Mouse (Mus musculus) embryonic facial prominence, embryonic 12.5 days (tissue): Measurements from ENCODE around the gene 3830406C13Rik. TPM values are rescaled to one million over a fixed set of nuclear protein-coding genes. Genes with fewer than 3 reads are reported as not detected.
"Not testable (repeated sequence)": the region's sequence is repeated elsewhere in the genome, so short reads cannot be mapped to it uniquely, and the experiment has no call there.

Experiments used
- ATAC-seq: fragments of 200-750 bp; cut with Nextera tagmentation; 2 replicates; pipeline ENCODE4 v1.8.0; 2017; ENCODE audit not compliant: insufficient number of reproducible peaks, insufficient read depth, low FRiP score, low TSS enrichment
- H3K27ac ChIP-seq: fragments of 300-500 bp; sonication (generic); 2 replicates; pipeline ENCODE4 v1.5.1; 2016; ENCODE audit warnings: mild to moderate bottlenecking
- H3K27me3 ChIP-seq: fragments of 300-500 bp; sonication (generic); 2 replicates; pipeline ENCODE4 v1.6.1; 2016; ENCODE audit warnings: mild to moderate bottlenecking, moderate library complexity
- H3K36me3 ChIP-seq: fragments of 300-500 bp; sonication (generic); 2 replicates; pipeline ENCODE4 v1.6.1; 2016; ENCODE audit warnings: mild to moderate bottlenecking
- H3K4me1 ChIP-seq: fragments of 300-500 bp; sonication (generic); 2 replicates; pipeline ENCODE4 v1.6.1; 2016
- H3K4me2 ChIP-seq: fragments of 300-500 bp; sonication (generic); replicated peaks from 2 replicates; pipeline ENCODE4 v1.6.1; 2016; ENCODE audit warnings: mild to moderate bottlenecking, moderate library complexity
- H3K4me3 ChIP-seq: fragments of 300-500 bp; sonication (generic); 2 replicates; pipeline ENCODE4 v1.5.1; 2016; ENCODE audit warnings: mild to moderate bottlenecking
- H3K9ac ChIP-seq: fragments of 300-500 bp; sonication (generic); 2 replicates; pipeline ENCODE4 v1.6.1; 2016; ENCODE audit warnings: mild to moderate bottlenecking, moderate library complexity
- H3K9me3 ChIP-seq: fragments of 300-500 bp; sonication (generic); 2 replicates; pipeline ENCODE4 v1.6.1; 2016; ENCODE audit warnings: mild to moderate bottlenecking, moderate library complexity
- WGBS: fragments of 180-500 bp; shearing (Covaris S2); methylation state at CpG from one replicate; pipeline ENCODE4 v1.1.7; 2016; 5-methylcytosine and 5-hydroxymethylcytosine counted together
- polyA plus RNA-seq: library from polyadenylated mRNA; unstranded; fragments of >200 nt; fragmentation: Nextera tagmentation; extraction: Ambion mirVana; gene quantifications from 2 replicates; pipeline ENCODE4 v1.2.1, GENCODE M21; 2016

3830406C13Rik gene
- polyA plus RNA-seq, result 44.0 and 45.3 TPM in 2 replicates

DNA sequence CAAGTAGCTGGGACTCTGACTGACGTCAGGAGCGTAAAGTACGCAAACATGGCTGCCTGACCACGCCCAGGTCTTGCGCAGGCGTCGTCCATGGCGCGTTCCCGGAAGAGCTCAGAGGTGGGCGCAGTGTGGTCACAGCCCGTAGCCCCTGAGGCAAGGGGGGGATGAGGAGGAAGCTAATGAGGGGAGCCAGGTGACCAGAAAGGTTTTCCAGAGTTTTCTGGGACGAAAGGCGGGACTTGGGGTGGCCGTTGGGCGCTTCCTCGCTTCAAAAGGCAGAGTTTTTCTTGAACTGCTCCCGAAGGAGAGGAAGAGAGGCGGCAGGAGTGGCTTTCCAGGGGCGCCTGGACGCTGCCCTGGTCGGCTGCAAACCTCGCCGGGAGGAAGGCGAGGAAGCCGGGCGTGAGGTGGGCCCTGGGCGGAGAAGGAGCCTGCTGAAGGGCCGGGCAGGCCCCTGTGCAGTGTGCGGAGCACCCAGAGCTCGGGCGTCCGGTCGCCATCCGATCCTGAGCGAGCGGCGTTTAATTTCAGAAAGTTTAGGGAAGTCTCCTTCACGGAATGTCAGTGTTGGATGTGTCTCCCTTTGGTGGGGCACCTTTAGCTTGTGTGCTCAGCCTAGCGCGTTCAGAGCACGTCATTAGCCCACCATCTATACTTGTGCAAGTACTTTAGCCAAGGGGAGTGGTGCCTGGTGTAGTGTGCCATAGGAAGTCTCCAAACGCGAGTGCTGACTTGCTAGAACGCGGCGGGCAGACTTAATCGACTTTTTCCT lies at the start of gene 3830406C13Rik:
Gene 3830406C13Rik, plus strand, starts transcription at position 33 of the 772 bp plus-strand sequence.
- Histone ChIP-seq H3K9ac (peak within 1 kb of the TSS; percentile 91), H3K9me3 (no peaks in the 10 kb centered on the region), H3K4me3 (peak within 1 kb of the TSS; percentile 75), H3K4me2 (peak within 1 kb of the TSS; percentile 74), H3K36me3 (no peaks in the 10 kb centered on the region), H3K27me3 (no peaks in the 10 kb centered on the region), H3K4me1 (no peaks in the 10 kb centered on the region), H3K27ac (peak within 1 kb of the TSS; percentile 93)
- WGBS, result under 1% methylated on average over 48 of the region's 48 CpGs
- peak; percentile 95 for ATAC-seq

DNA sequence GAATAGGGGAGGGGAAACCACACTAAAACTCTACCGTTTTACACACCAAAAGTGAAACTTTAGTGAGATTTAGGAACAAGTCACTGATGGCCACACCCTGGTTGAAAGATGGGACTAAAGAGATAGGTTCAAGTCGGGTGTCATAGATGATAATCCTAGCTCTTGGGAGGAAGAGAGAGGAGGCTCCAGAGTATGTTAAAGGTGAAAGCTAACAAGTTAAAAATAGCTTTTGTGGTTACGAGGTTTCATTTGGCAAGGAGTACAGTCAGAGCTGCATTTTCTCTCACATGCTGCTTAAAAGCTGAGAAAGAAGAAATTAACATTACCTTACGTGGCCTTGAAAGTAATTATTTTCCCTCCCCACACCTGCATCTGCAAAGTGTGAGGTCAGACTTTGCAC lies 40.2 kb upstream of the 3830406C13Rik start:
- Histone ChIP-seq H3K36me3 (0 out of 2 replicates have a peak, but pooled peaks cover 3% of the 10 kb centered on the region), H3K4me2 (no peak overlapping the region), H3K27me3 (no peaks in the 10 kb centered on the region), H3K9me3 (no peaks in the 10 kb centered on the region), H3K27ac (no peak overlapping the region), H3K4me3 (no peak overlapping the region), H3K4me1 (no peaks in the 10 kb centered on the region), H3K9ac (no peak overlapping the region)
- no peak for ATAC-seq
- WGBS, result 74% methylated on average over 4 of the region's 4 CpGs

DNA sequence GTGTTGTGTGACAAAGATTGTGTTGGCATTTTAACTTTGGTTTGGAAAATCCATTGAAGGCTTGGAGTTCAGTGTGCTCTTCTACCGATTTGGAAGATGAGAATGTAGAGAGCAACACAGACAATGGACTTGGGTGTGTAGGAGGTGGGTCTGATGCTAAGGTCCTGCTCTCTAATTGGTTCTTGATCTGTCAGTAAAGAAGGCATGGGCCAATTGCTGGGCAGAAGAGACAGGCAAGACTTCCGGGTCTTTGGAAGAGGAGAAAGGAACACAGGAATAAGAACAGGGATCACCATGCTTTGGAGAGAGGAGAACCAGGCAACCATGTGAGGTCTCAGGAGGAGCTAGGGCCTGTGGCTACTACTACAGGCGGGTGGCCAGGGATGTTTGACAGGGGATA lies 7.9 kb upstream of the 3830406C13Rik start:
- no peaks in the 10 kb centered on the region for H3K9me3 ChIP-seq
- WGBS, result 58% methylated on average over 3 of the region's 3 CpGs
- no peaks in the 10 kb centered on the region for H3K27me3 ChIP-seq
- H3K9ac ChIP-seq, result no peak overlapping the region
- H3K4me1 ChIP-seq, result no peaks in the 10 kb centered on the region
- no peak overlapping the region for H3K4me3 ChIP-seq
- ATAC-seq, result no peak
- H3K4me2 ChIP-seq, result no peak overlapping the region
- no peak overlapping the region for H3K27ac ChIP-seq
- H3K36me3 ChIP-seq, result no peaks in the 10 kb centered on the region

DNA sequence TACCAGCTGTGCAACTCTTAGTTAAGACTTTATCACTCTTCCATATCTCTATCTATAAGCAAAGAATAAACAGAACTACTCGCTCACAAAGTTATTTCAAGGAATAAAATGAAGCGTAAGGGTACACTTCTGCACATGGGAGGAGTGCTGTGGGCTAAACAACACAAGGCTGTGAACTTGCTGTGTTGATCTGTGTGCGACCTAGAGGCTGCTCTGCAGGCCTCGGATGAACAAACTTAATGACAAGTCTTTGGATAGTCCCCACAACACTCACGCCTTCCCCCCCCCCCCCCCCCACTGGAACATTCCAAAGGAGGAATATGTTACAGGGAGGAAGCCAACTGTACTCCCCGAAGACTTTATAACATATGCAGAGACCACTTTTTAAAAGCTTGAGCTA lies 332 bp upstream of the 3830406C13Rik start, which contains the start of gene Gm49355:
Gene Gm49355, plus strand, starts transcription at position 336 of the 400 bp plus-strand sequence.
- H3K27ac ChIP-seq, result peak within 1 kb of the TSS; percentile 93
- peak within 1 kb of the TSS; percentile 75 for H3K4me3 ChIP-seq
- no peaks in the 10 kb centered on the region for H3K36me3 ChIP-seq
- H3K9ac ChIP-seq, result peak within 1 kb of the TSS; percentile 91
- H3K9me3 ChIP-seq, result no peaks in the 10 kb centered on the region
- H3K27me3 ChIP-seq, result no peaks in the 10 kb centered on the region
- H3K4me1 ChIP-seq, result no peaks in the 10 kb centered on the region
- ATAC-seq, result no peak
- H3K4me2 ChIP-seq, result peak within 1 kb of the TSS; percentile 74
- WGBS, result 77% methylated on average over 6 of the region's 6 CpGs

DNA sequence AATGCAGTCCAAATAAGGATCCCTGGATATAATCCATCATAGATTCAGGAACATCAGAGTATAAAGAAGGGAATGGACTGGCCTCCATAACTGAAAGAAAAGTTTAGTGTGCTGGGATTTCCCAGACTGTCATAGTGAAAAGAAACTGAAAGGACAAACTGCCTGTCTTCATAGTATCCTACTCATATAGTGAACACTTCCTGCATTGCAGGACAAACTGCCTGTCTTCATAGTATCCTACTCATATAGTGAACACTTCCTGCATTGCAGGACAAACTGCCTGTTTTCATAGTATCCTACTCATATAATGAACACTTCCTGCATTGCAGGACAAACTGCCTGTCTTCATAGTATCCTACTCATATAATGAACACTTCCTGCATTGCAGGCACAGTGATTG lies 5.8 kb downstream of the 3830406C13Rik start:
- H3K4me2 ChIP-seq, H3K4me3 ChIP-seq, H3K27me3 ChIP-seq, ATAC-seq, H3K36me3 ChIP-seq, H3K9me3 ChIP-seq, H3K4me1 ChIP-seq, H3K9ac ChIP-seq, H3K27ac ChIP-seq: not testable (repeated sequence)

DNA sequence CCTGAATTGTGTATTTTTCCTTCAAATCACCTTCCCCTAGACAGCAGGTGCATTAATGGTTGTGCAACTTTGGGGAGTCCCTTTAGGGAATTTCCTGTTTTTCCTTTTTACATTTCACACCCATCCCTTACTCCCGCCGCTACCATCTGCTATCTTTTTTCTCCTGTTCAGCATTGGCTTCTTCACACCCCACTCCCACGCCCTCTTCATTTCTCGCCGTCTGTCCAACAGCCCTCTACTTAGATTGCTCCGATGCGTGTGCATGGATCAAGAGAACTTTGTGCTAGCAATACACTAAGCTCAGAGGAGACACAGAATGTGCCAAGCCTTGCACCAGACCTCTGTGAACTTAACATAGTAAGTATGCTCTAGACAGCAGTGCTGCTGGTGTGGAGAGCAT lies 12.4 kb downstream of the 3830406C13Rik start:
- Histone ChIP-seq H3K9ac (no peak overlapping the region), H3K4me3 (no peak overlapping the region), H3K27ac (no peak overlapping the region), H3K27me3 (no peaks in the 10 kb centered on the region), H3K4me1 (no peaks in the 10 kb centered on the region), H3K9me3 (no peaks in the 10 kb centered on the region), H3K36me3 (no peaks in the 10 kb centered on the region), H3K4me2 (no peak overlapping the region)
- no peak for ATAC-seq
- 89% methylated on average over 7 of the region's 7 CpGs for WGBS

DNA sequence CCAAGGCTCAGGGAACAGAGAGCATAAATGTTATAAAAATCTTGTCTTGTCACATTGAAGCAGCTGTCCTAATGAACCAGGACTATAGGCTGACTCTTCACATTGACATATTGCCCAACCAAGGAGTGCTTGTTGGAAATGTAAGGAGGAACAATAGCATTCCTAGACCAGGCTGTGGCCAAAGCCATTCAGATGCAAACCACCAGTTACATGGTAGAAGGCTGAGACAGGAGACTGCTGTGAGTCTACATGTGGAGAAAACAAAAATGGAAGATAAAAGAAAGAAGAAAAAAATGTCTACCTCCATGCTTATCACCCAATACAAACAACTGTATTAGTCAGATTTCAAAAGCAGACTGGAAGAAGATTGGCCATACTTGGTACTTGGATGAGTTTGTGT lies 15.2 kb downstream of the 3830406C13Rik start:
- H3K27ac ChIP-seq, result no peak overlapping the region
- no peak overlapping the region for H3K9ac ChIP-seq
- no peaks in the 10 kb centered on the region for H3K27me3 ChIP-seq
- H3K4me3 ChIP-seq, result no peak overlapping the region
- ATAC-seq, result no peak
- H3K9me3 ChIP-seq, result no peaks in the 10 kb centered on the region
- no peak overlapping the region for H3K4me2 ChIP-seq
- no peaks in the 10 kb centered on the region for H3K4me1 ChIP-seq
- no peaks in the 10 kb centered on the region for H3K36me3 ChIP-seq

DNA sequence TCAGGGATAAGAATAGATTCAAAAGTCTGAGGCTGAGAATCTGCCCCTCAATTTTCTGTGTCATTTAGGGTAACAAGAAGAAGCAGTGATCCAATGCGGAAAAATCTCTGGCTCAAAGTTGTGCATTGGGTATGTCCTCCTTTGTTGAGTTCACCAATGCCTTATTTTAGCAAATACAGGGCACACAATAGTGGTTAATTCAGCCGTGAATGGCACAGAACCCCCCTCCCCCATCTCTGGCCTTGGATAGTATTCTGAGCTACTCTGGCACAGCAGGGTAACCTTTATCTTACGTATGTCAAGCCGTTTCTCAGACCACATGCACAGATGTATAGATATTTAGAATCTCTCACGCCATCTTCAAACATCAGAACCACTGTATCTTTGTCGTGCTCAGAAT lies 15.7 kb downstream of the 3830406C13Rik start:
- 76% methylated on average over 6 of the region's 6 CpGs for WGBS

DNA sequence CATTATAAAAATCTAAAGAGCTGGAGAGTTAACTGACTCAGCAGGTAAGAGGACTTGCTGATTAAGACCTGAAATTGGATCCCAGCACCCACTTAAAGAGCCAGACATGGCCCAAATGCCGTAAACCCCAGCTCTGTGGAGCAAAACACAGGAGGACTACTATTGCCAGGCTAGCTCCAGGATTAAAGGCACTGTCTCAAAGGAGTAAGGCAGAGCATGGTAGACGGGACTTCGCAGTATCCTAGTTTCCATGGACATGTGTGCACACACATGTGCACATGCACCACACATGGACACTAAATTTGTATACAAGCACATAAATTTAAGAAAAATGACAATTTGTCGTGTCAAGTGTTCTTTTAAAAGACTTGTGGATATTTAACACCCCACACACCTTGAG lies 16.3 kb downstream of the 3830406C13Rik start:
- no peaks in the 10 kb centered on the region for H3K9me3 ChIP-seq
- no peak overlapping the region for H3K4me3 ChIP-seq
- H3K4me1 ChIP-seq, result no peaks in the 10 kb centered on the region
- no peaks in the 10 kb centered on the region for H3K27me3 ChIP-seq
- WGBS, result 74% methylated on average over 4 of the region's 4 CpGs
- no peak for ATAC-seq
- H3K27ac ChIP-seq, result no peak overlapping the region
- no peak overlapping the region for H3K9ac ChIP-seq
- H3K4me2 ChIP-seq, result no peak overlapping the region
- H3K36me3 ChIP-seq, result no peaks in the 10 kb centered on the region

More for the DNA sequence above, 15.7 kb downstream of the 3830406C13Rik start:
- H3K4me2 ChIP-seq, result no peak overlapping the region
- no peaks in the 10 kb centered on the region for H3K36me3 ChIP-seq
- H3K9me3 ChIP-seq, result no peaks in the 10 kb centered on the region
- ATAC-seq, result no peak
- H3K4me1 ChIP-seq, result no peaks in the 10 kb centered on the region
- no peaks in the 10 kb centered on the region for H3K27me3 ChIP-seq
- no peak overlapping the region for H3K27ac ChIP-seq
- no peak overlapping the region for H3K4me3 ChIP-seq
- no peak overlapping the region for H3K9ac ChIP-seq

DNA sequence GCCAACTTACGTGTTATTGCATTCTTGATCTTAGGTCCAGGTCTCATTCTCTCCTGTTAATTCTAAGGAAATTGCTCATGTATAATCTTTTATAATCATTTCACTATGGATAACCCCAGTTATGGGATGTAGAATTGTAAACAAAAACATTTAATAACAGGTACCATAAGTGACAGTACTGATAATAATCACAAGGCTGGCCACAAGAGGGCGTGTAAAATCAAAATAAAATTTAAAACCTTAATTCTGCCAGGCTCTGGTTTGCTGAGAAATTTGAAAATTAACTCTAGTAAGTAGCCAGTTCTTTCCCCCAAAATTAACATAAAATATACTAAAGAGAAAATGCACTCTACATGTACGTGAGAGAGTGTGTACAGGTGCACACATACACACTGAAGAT lies 16.7 kb downstream of the 3830406C13Rik start:
- no peak for ATAC-seq
- Histone ChIP-seq H3K9ac (no peak overlapping the region), H3K4me1 (no peaks in the 10 kb centered on the region), H3K4me2 (no peak overlapping the region), H3K9me3 (no peaks in the 10 kb centered on the region), H3K36me3 (no peaks in the 10 kb centered on the region), H3K27ac (no peak overlapping the region), H3K4me3 (no peak overlapping the region), H3K27me3 (no peaks in the 10 kb centered on the region)
- WGBS, result 64% methylated on average over 3 of the region's 3 CpGs

DNA sequence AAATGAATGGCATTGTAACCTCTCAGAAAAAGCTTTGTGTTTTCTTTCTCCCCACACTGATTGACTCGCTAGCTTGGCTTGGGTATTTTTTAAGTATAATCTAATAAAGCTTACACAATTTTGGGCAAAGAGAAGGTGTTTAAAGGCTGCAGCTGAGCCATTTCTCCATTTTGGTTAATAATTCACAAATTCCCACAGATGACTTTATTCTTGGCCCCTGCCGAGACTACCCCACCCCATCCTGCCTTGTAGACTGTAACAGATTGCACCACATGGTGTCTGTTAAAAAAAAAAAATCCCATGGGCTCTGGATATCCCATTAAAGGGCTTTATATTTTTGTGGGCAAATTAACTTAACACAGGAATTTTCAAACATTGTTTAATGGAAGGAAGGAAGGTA lies 19.1 kb downstream of the 3830406C13Rik start:
- 73% methylated on average over 2 of the region's 2 CpGs for WGBS

DNA sequence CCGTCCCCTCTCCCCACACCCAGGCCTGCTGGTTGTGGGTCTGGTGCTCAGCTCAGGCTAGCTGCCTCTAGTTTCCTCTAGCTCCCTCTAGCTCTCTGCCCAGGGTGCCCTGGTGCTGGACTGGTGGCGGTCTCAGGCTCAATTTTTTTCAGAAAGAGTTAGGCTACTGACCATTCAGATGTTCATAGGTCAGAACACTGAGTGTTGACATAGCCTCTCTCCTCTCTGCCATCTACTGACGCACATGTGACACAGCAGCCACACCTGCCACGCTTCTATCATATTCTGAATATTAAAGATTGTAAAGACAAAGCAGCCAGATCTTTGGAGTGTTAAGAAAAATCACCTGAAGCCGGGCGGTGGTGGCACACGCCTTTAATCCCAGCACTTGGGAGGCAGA lies 49.6 kb downstream of the 3830406C13Rik start:
- no peak for ATAC-seq
- H3K4me1 ChIP-seq, result no peaks in the 10 kb centered on the region
- no peaks in the 10 kb centered on the region for H3K36me3 ChIP-seq
- H3K9ac ChIP-seq, result no peak overlapping the region
- 80% methylated on average over 7 of the region's 7 CpGs for WGBS
- H3K27me3 ChIP-seq, result peaks cover 56% of the 10 kb centered on the region
- no peak overlapping the region for H3K4me3 ChIP-seq
- no peak overlapping the region for H3K27ac ChIP-seq
- H3K4me2 ChIP-seq, result no peak overlapping the region
- H3K9me3 ChIP-seq, result no peaks in the 10 kb centered on the region

More for the DNA sequence above, 19.1 kb downstream of the 3830406C13Rik start:
- Histone ChIP-seq H3K4me3 (no peak overlapping the region), H3K27ac (no peak overlapping the region), H3K9me3 (no peaks in the 10 kb centered on the region), H3K9ac (no peak overlapping the region), H3K4me2 (no peak overlapping the region), H3K4me1 (no peaks in the 10 kb centered on the region), H3K27me3 (no peaks in the 10 kb centered on the region), H3K36me3 (no peaks in the 10 kb centered on the region)
- no peak for ATAC-seq
